Mouse (Mus musculus) left cerebral cortex, adult 18-20 months (tissue): ENCODE measurements around the gene Ccdc40. TPM values are rescaled to one million over a fixed set of nuclear protein-coding genes. Genes with fewer than 3 reads are reported as not detected.
"Not testable (repeated sequence)": the region's sequence is repeated elsewhere in the genome, so short reads cannot be mapped to it uniquely, and the experiment has no call there.

Experiments
- DNase-seq, 2 experiments: peaks; one replicate each; pipeline ENCODE4 v3.0.0; 2021 to 2022; ENCODE audit warnings: low spot score in 2 of 2, mixed read lengths in 1 of 2
- total RNA-seq, 2 experiments: library from RNA; stranded (reverse); gene quantifications; 2 replicates each; pipeline ENCODE4 v1.2.3; 2021

Ccdc40 gene
- total RNA-seq, 2 experiments from 2014 or later, result 0.70 to 0.91 TPM

DNA sequence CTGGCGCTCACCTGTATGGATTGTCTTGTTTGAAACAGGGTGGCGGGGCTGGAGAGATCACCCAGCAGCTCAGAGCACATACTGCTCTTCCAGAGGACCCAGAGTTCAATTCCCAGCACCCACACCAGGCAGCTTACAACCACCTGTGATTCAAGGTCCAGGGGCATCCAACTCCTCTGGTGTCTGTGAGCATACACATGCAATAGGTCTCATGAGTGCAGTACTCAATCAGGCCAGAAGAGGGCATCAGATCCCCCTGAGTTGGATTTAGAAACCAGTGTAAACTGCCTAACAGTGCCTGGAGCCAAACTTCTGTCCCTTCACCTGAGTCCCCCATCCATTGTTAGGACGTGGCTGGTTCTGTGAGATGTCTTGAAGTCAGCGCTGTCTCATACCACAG is 7.2 kb downstream of the Ccdc40 start:
- DNase-seq, result peak in 1 of 2 experiments; percentile 40

DNA sequence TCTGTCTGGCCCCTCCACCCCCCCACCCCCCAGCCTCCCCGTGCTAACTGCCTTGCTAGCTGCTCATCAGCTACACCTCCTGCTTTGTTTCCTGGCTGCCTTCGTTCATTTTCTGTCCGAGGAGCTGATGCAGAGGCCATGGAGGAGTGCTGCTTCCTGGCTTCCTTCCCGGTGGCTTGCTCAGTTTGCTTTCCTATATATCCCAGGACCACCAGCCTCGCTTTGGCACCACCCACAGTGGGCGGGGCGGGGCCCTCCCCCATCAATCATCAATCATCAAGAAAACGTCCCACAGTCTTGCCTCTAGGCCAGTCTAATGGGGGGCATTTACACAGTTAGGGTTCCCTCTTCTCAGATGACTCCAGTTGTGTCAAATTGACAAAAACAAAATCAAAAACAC is 8.0 kb downstream of the Ccdc40 start:
- no peak for DNase-seq

DNA sequence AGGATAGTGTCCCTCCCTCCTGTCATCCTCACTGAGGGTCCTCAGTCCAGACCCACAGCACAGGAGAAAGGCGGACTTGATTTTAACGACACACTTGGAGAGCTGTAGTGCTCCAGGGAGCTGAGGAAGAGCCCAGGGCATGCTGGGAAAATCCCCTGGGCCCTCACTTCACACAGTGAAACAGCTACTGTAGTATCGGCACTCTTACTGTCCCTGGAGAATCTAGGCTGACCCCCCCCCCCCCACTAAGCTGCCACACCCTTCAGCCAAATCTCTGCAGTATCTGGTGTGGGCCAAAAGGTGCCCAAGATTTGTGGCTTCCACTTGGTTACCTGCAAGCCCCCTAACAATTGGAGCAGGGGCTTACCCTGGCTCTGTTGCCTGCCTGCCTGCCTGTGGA is 8.6 kb downstream of the Ccdc40 start:
- DNase-seq, result no peak

DNA sequence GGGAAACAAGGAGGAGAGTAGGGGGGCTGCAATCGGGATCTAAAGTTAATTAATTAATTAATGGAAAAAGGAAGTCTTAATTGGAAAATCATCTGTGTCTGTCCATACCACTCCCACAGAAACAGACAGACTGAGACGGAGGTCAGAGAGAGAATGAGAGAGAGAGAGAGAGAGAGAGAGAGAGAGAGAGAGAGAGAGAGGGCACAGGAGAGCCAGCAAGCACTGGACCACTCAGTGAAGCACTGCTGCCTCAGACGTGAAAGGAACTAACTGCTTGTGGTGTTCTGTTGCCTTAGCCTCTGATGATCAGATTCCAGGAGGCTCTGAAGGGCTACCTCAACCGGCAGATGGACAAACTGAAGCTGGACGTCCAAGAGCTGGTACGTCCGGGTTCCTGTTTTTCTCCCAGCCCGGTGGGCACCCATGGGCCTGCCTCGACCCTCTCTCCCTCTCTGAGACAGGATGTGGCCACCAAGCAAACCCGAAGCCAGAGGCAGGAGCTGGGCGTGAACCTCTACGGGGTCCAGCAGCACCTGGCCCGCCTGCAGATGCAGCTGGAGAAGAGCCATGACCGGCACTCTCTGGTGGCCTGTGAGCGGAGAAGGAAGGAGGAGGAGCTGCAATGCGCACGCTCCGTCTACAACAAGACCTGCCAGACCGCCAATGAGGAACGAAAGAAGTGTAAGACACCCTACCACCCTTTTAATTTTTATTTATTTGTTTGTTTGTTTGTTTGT is 9.4 kb downstream of the Ccdc40 start:
- DNase-seq, result no peak

DNA sequence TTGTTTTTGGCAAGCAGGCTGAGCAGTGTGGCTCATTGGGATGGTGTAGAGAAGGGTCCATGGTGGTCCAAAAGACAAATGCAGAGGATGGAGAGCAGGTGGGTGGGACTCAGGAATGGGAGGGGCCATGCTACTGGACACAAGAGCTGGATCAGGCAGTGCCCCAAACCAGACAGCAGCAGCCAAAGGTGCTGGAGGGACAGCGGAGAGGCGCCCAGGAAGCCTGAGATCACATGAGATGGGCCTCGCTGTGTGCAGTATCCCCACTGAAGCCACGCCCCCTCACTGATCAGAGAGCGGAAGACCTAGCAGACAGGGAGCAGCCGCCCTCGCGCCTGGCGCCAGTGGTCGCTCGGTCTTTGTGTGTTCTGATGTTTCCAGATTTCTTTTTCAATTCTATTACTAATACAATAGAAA is 9.9 kb downstream of the Ccdc40 start:
- no peak for DNase-seq

DNA sequence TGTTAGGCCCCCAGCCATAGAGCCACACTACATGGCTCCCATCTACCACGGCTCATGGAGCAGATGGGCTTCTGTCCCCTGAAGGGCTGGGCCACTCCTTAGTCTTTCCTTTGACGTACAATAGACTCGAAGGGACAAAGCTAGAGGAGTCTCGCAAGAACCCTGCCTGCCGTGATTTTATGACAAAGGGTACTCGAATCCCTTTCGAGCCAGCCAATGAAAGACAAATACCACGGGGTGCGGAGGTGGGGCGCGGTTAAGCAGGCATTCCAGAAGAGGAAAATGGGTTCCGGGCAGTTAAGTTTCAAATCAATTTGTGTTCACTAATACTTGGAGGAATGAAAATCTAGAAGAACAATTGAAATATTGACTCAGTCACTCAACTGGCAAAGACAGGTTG is 11.1 kb downstream of the Ccdc40 start:
- no peak for DNase-seq

DNA sequence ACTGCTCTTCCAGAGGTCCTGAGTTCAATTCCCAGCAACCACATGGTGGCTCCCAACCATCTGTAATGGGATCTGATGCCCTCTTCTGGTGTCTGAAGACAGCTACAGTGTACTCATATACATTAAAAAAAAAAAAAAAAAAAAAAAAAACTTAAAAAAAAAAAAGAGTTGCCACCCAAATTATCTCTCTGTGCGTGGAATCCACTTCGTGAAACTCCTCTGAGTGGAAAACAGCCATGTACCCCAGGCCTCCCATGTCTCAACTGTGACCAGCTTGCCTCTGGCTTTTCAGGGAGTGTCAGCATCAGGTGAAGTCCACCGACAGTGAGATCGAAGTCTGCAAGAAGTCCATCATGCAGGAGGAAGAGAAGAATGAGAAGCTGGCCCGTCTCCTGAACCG is 17.2 kb downstream of the Ccdc40 start:
- DNase-seq, result not testable (repeated sequence)

DNA sequence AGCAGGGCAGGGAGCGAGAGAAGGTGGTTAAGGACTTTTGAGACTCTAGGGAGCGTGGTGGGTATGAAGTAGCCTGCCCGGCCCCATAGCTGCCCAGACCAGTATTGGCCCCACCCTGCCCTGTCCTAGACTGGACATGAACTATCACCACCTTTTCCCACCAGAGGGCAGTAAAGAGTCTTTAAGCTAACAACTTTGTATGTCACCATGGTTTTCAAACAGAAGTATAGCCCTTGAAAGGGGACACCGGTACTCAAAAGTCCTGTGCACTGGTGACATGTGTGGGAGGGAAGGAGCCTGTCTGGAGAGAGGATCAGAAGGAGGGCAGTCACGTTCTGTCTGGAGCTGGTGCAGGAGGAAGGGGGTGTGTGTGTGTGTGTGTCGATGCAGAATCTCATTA is 20.6 kb downstream of the Ccdc40 start:
- DNase-seq, result peak in 1 of 2 experiments; percentile 56

DNA sequence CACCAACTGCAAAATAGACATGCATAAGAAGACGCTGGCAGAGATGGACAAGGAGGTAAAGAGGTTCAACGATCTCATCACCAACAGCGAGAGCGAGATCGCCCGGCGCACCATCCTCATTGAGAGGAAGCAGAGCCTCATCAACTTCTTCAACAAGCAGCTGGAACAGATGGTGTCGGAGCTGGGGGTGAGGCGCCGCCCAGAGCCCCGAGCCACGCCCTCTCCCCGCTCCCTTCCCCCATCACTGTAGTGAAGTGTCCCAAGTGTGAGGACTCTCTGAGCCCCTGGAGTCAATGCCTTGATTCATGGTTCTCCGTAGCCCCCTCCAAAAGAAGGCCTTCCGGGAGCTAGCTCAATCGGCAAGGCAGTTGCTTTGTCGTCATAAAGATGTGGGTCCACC is 22.6 kb downstream of the Ccdc40 start:
- DNase-seq, result no peak

DNA sequence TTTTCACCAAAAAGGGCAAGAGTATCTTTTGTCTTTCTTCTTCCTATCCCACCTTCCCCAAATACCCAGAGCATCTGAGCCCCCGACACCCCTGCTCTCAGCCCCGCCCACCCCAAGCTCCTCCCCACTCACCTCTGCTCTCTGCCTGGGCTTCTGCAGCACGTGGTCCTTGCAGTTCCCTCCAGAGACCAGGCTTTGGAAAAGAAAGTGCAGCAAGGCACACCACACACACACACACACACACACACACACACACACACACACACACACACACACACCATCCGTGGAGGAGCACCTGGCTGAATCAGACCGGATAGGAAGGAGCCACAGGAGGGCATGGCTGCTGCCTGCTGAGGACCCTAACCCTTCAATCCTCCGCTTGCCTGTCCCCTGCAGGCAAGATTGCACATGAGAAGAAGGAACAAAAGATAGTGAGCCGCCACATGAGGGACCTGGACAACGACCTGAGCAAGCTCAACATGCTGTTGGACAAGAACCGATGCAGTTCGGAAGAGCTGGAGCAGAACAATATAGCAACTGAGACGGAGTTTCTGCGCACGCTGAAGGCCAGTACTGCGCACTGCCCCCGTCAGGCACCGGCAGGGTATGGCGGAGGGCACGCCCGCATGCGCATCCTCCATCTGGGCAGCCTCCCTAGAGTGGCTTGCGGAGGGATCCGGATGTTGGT is 24.6 kb downstream of the Ccdc40 start:
- no peak for DNase-seq

DNA sequence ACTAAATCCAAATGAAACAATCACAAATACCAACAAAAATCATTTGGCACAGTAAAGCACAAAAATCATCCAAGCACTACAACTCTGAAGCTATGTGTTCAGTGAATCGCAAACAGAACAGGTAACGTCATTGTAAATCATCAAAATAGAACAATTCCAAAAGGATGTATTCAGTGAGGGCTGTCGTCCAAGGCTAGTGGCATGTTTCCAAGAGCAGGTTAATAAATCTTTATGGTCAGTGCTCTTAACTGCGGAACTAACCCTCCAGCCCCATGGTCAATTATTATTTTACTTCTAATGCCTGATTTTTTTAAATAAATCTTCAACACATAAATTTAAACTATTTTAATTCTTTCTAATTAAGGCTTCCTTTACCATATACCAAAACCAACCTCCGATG is 28.2 kb downstream of the Ccdc40 start:
- not testable (repeated sequence) for DNase-seq

DNA sequence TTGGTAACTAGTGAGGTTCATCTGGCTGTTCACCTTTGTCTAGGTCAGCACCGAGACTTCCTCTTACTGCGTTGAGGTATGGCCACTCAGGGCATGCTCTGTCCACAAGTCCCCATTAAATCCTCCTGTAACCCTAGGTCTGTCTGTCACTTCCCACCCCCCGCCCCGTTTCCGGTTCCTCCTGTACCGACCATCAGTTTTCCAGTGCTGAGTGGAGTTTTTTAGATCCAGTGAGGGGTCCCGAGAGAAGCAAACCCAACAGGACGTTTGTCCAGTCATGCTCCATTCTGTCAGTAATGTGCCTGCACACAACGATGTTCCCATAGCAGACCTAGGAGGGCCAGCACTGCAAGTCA is 29.8 kb downstream of the Ccdc40 start:
- DNase-seq, result no peak

DNA sequence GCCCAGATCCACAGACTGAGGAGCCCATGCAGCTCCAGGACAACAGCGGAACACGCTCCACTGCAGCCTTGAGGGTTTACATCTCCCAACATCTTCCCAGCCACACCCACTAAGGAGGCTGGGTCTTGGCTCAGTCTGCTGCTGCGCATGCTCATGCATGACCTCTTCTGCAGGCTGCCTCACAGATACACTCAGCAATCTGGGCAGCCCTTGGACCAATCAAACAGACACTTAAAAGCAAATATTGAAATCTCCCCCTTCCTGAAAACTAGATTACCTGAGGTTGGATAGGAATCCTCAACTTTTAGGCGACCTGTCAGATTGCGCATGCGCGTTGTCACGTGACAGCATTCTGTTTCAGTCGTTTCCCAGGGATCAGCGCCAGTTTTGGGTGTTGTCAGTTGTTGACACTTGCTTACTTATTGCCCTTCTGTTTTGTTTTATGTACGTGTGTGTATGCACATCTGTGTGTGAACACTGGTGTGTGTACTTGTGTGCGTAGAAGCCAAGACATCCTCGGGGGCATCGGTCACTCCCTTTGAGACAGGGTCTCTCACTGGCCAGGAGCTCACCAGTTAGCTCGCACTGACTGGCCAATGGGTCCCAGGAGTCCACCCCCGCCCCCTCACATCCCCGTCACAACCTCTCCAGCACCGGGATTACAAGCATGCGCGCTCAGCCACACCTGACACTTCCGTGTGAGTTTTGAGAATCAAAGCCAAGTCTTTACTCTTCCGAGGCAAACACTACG is 30.4 kb downstream of the Ccdc40 start:
- peak; percentile 41 to 49 for DNase-seq

DNA sequence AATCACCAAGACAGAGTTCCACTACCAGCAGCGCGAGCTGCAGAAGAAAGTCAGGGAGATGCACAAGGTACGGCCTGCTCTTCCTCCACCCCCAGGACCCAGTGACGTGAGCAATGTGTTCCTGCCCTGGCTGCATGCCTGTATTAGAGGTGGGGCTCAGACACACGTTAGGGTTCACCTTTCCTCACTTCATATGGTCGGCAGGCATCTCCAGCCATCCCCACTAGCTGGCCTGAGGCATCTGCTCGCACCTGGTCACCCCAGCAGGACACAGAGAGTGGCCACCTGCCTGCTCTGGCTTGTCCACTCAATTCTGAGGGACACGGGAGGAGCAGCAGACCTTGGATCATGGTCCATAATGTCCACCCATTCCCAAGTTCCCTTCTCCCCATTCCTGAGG is 31.6 kb downstream of the Ccdc40 start:
- DNase-seq, result no peak

DNA sequence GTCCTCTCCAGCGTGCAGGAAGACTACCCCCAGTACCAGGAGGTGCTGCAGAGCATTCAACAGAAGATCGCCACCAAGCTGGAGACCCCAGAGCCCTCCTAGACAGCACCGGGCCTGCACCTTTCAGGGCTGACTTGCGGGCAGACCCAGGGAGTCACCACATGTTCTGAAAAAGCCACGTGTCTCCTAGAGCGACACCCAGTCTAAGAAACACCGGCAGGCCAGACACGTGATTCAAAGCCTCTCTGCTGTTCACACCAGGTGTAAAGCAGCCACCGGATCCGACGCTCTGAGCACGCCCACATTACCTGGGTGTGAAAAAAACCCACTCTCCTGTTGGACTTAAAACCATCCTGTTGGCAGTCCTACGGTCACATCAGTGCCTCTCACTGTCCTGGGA is 36.0 kb downstream of the Ccdc40 start:
- no peak for DNase-seq

DNA sequence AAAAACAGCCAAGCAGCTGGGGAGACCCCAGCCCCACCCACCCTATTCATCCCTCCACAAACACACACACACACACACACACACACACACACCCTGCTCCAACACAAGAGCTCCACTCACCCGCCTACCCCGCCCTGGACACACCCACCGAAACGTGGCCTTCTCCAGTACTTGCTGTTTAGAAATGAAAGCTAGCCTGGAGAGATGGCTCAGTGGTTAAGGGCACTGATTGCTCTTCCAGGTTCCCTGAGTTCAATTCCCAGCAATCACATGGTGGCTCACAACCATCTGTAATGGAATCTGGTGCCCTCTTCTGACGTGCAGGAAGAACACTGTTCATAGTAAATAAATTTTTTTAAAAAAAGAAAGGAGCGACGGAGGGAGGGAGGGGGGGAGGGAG is 37.4 kb downstream of the Ccdc40 start:
- DNase-seq, result no peak

DNA sequence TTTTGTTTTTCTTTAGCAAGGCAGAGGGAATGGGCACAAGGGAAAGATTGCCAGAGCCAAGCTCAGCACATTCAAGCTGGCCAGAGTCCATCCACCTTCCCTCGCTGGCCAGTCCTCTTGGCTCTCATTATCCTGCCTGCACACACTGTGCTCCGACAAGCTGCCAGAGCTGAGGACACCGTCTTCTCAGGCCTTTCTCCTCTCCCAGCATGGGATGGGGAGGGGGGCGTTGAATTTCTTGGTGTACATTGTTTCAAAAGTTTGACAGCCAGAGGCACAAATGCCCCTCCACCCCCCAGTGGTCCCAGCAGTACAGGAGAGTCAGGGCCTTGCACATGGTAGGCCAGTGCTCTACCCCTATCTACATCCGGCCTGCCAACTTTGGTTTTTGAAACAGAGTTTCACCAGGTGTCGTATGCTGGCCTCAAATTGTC is 38.9 kb downstream of the Ccdc40 start:
- DNase-seq, result peak in 1 of 2 experiments; percentile 50

DNA sequence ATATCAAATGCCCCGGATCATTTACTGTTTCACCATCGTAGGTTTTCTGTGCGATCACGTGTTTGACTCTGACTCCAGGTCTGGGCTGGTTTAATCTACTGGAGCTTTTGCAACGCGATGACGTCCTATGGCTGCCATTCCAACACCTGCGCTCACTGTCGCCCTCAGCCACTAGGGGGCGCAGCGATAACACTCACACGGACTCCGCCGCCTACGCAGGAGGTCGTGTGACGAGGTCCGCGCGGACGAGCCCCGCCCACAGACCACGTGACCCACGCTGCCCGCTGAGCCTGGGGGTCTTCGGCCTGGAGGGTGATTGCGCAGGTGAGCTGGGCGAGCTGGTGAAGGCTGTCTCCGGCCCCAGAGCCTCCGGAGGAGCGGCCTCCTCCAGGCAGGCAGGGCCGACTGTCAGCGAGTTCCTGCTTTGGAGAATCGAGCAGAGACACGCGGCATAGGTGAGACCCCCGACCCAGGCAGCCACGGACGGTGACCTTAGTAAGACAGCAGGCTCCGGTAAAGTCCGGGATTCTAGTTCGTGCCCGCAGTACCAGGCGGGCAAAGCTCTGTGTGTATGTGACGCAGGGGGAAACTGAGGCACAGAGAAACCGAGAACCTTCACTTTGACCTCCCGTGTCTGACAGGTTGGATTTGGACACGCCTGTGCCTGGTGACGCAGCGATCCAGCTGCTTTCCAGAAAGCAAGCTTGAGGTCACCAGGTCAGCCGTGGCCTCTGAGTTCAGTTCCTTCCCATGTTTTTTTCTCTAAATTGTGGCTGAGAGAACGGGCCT is 39.6 kb downstream of the Ccdc40 start, which contains the start of gene Gaa:
Gene Gaa (plus strand): TSS at position 120 of the 789 bp plus-strand sequence.
- peak; percentile 95 to 97 for DNase-seq

DNA sequence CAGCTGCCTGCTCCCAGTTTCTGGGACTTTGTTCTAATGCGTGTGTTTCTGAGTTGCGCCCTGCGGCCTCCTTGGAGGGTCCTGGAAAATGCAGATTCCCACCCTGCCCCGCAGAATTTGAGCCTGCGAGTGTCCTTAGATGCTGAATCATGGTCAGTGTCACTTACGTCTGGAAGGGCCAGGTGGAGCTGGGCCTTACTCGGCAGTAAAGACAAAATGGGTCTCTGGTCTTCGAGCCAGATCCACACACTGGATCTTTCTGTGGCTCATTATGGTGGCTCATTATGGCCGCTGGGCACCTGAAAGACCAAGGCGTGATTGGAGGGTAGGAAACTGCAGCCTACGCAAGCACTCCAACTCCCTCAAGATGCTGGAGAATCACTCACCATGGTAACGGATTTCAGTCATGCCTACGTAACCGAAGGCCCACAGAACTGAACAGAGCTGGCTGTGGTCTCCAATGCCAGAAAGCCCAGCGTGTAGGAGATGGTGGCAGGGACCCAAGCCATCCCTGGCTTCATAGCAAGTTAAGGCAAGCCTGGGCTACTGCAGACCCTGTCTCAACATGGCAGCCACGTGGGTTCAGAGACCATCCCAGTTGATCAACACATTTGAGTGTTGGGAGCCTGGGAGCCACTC is 40.3 kb downstream of the Ccdc40 start:
- DNase-seq, result peak; percentile 51 to 64

DNA sequence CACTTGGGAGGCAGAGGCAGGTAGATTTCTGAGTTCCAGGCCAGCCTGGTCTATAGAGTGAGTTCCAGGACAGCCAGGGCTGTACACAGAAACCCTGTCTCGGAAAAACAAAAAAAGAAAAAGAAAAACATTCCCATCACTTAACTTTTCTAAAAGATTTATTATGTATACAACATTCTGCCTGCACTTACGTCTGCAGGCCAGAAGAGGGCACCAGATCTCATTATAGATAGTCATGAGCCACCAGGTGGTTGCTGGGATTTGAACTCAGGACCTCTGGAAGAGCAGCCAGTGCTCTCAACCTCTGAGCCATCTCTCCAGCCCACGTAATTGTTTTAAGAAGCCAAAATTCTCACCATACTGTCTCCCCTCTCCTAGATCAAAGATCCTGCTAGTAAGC is 44.1 kb downstream of the Ccdc40 start:
- not testable (repeated sequence) for DNase-seq
